Mouse (Mus musculus) testis, adult 2 months (tissue): ENCODE data around the gene Rps27. TPM values are rescaled to one million over a fixed set of nuclear protein-coding genes. Genes with fewer than 3 reads are reported as not detected.

ENCODE experiments used
- H3K27ac ChIP-seq: fragments of 200-500 bp; 2 replicates; pipeline ENCODE4 v1.5.1; 2012; ENCODE audit warnings: low read depth, low read length; ENCODE audit not compliant: control insufficient read depth, insufficient read depth
- H3K27me3 ChIP-seq: fragments of 200-500 bp; 2 replicates; pipeline ENCODE4 v1.6.1; 2012; ENCODE audit warnings: mild to moderate bottlenecking, low read length, moderate library complexity; ENCODE audit not compliant: control insufficient read depth, insufficient read depth
- H3K36me3 ChIP-seq: fragments of 200-500 bp; 2 replicates; pipeline ENCODE4 v1.6.1; 2012; ENCODE audit warnings: mild to moderate bottlenecking, low read length; ENCODE audit not compliant: control insufficient read depth, insufficient read depth
- H3K4me1 ChIP-seq: fragments of 200-500 bp; 2 replicates; pipeline ENCODE4 v1.6.1; 2012; ENCODE audit warnings: low read length; ENCODE audit not compliant: control insufficient read depth, insufficient read depth
- H3K4me3 ChIP-seq: fragments of 200-500 bp; 2 replicates; pipeline ENCODE4 v1.5.1; 2012; ENCODE audit warnings: low read depth, mild to moderate bottlenecking, low read length, moderate library complexity, mixed read lengths; ENCODE audit not compliant: control insufficient read depth
- CTCF ChIP-seq: fragments of 200-500 bp; IDR thresholded peaks from 2 replicates; pipeline ENCODE4 v1.5.1; 2012; ENCODE audit warnings: low read depth, mild to moderate bottlenecking, inconsistent platforms, low read length, moderate library complexity; ENCODE audit not compliant: control insufficient read depth, insufficient read depth, insufficient replicate concordance
- POLR2A ChIP-seq: fragments of 200-500 bp; IDR thresholded peaks from 2 replicates; pipeline ENCODE4 v1.6.1; 2012; ENCODE audit warnings: low read depth, mild to moderate bottlenecking, inconsistent platforms, low read length, moderate library complexity; ENCODE audit not compliant: control insufficient read depth
- polyA plus RNA-seq: library from polyadenylated mRNA; depleted of rRNA; stranded (reverse); fragments of >200 nt; gene quantifications from 2 replicates; pipeline ENCODE4 v1.2.3, GENCODE M21; 2012

Rps27 gene
- polyA plus RNA-seq, 1 experiment, result 962 TPM

GRCm38 (mm10) chr3:90231075-90231474, 17.6 kb upstream of the Rps27 start:
- peak overlapping the region; percentile 19 for H3K27ac ChIP-seq
- H3K27me3 ChIP-seq, result no peaks in the 10 kb centered on the region
- H3K36me3 ChIP-seq, result no peaks in the 10 kb centered on the region
- peaks cover 10% of the 10 kb centered on the region for H3K4me1 ChIP-seq
- peak overlapping the region; percentile 93 for H3K4me3 ChIP-seq
- TF ChIP-seq POLR2A, result no peak
- TF ChIP-seq CTCF, result no peak

- H3K27ac ChIP-seq, result no peak overlapping the region
- peaks cover 6% of the 10 kb centered on the region for H3K4me1 ChIP-seq
- no peaks in the 10 kb centered on the region for H3K36me3 ChIP-seq
- no peak overlapping the region for H3K4me3 ChIP-seq
- no peaks in the 10 kb centered on the region for H3K27me3 ChIP-seq
- no peak for TF ChIP-seq CTCF
- no peak for TF ChIP-seq POLR2A
Observed at GRCm38 (mm10) chr3:90224331-90224730, 10.9 kb upstream of the Rps27 start.

- TF ChIP-seq POLR2A, result no peak
- TF ChIP-seq CTCF, result no peak
- Histone ChIP-seq H3K27ac (no peak overlapping the region), H3K27me3 (no peaks in the 10 kb centered on the region), H3K36me3 (no peaks in the 10 kb centered on the region), H3K4me3 (no peak overlapping the region), H3K4me1 (peaks cover 6% of the 10 kb centered on the region)
Observed at GRCm38 (mm10) chr3:90222941-90223340, 9.5 kb upstream of the Rps27 start.

DNA sequence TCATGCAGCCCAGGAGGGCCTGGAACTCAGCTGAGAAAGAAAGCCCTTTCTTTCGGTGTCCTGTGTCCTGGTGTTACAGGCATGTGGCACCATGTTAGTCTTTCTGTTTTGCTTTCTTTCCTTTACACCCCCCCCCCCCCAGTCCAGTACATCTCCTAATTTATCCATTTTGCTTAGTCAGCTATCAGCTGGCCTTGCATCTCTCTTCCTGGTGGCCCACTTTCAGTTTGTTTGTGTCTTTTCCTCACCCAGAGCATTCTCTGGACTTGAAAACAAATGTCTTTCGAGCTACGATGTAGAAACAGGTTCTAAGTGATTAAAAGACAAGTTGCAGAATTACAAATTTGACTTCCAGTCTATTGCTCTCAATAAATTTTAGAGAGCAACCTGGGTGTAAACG, 9.0 kb upstream of the Rps27 start:
- no peaks in the 10 kb centered on the region for H3K36me3 ChIP-seq
- no peaks in the 10 kb centered on the region for H3K27me3 ChIP-seq
- TF ChIP-seq CTCF, result no peak
- no peak for TF ChIP-seq POLR2A
- no peak overlapping the region for H3K27ac ChIP-seq
- no peak overlapping the region for H3K4me3 ChIP-seq
- peaks cover 6% of the 10 kb centered on the region for H3K4me1 ChIP-seq

DNA sequence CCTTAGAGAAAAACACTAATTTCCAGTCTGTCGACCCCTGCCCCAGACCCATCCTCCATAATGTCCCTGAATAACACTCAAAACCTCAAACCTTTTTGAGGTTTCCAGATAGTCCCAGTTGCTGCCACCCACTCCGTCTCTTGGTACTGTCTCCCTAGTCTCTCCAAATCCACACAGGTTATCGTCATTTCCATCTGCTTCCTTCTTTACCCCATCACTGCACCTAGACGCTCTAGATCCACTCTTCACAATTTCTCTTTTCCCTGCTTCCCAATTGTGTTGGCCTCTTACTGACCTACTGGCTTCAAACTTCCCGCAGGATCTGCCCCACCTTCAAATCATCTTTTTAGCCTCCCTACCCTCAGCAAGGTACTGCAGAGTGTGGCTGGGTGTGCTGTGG, 7.7 kb upstream of the Rps27 start:
- Histone ChIP-seq H3K4me3 (no peak overlapping the region; the same call in 1 of the 2 replicates), H3K36me3 (no peaks in the 10 kb centered on the region), H3K27me3 (no peaks in the 10 kb centered on the region), H3K27ac (peak overlapping the region; percentile 23; the same call in 1 of the 2 replicates), H3K4me1 (peaks cover 6% of the 10 kb centered on the region)
- TF ChIP-seq POLR2A (no peak), CTCF (no peak)

GRCm38 (mm10) chr3:90220531-90220951, 7.1 kb upstream of the Rps27 start:
- Histone ChIP-seq H3K4me1 (peaks cover 6% of the 10 kb centered on the region), H3K27me3 (no peaks in the 10 kb centered on the region), H3K36me3 (no peaks in the 10 kb centered on the region), H3K27ac (peak overlapping the region; percentile 69; the same call in 1 of the 2 replicates), H3K4me3 (peak overlapping the region; percentile 73)
- TF ChIP-seq POLR2A (peak; percentile 41; the same call in 1 of the 2 replicates), CTCF (no peak)

DNA sequence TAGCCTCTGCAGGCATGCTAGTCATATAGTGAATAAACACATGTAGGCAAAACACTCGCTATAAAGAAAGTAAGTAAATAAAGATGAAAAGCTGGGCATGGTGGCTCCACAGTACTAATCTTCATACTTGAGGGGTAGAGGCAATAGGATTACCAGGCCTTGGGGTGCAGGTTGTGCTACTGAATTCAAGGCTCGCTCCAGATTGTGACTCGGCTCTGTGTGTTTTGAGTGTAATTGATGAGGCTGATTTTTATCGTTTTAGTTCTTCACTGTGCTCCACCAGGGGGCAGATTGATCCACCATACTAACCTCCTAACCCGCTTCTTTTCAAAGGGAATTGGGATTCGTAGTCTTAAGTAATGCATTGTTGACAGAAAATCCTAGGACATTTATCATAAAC, 6.6 kb upstream of the Rps27 start:
- TF ChIP-seq CTCF, result no peak
- no peak for TF ChIP-seq POLR2A
- Histone ChIP-seq H3K27me3 (no peaks in the 10 kb centered on the region), H3K4me3 (no peak overlapping the region), H3K4me1 (peaks cover 6% of the 10 kb centered on the region), H3K36me3 (no peaks in the 10 kb centered on the region), H3K27ac (no peak overlapping the region)

- TF ChIP-seq CTCF, result no peak
- TF ChIP-seq POLR2A, result no peak
- Histone ChIP-seq H3K4me3 (no peak overlapping the region), H3K27me3 (no peaks in the 10 kb centered on the region), H3K4me1 (peaks cover 6% of the 10 kb centered on the region), H3K36me3 (no peaks in the 10 kb centered on the region), H3K27ac (no peak overlapping the region)
Observed at GRCm38 (mm10) chr3:90215825-90216380, 2.5 kb upstream of the Rps27 start.
